Mouse (Mus musculus) hindbrain, embryonic 12.5 days (tissue): ENCODE results near the gene Nrsn1. TPM values are rescaled to one million over a fixed set of nuclear protein-coding genes. Genes with fewer than 3 reads are reported as not detected.

Experiments
- ATAC-seq: fragments of 200-750 bp; cut with Nextera tagmentation; 2 replicates; pipeline ENCODE4 v1.8.0; 2017; ENCODE audit warnings: moderate TSS enrichment; ENCODE audit not compliant: low FRiP score
- H3K27ac ChIP-seq: fragments of 300-500 bp; sonication (generic); 2 replicates; pipeline ENCODE4 v1.5.1; 2016; ENCODE audit warnings: mild to moderate bottlenecking
- H3K27me3 ChIP-seq: fragments of 300-500 bp; sonication (generic); 2 replicates; pipeline ENCODE4 v1.6.1; 2016; ENCODE audit warnings: mild to moderate bottlenecking
- H3K36me3 ChIP-seq: fragments of 300-500 bp; sonication (generic); 2 replicates; pipeline ENCODE4 v1.6.1; 2016; ENCODE audit warnings: mild to moderate bottlenecking
- H3K4me1 ChIP-seq: fragments of 300-500 bp; sonication (generic); 2 replicates; pipeline ENCODE4 v1.6.1; 2016
- H3K4me2 ChIP-seq: fragments of 300-500 bp; sonication (generic); replicated peaks from 2 replicates; pipeline ENCODE4 v1.6.1; 2016; ENCODE audit warnings: mild to moderate bottlenecking
- H3K4me3 ChIP-seq: fragments of 300-500 bp; sonication (generic); 2 replicates; pipeline ENCODE4 v1.5.1; 2016; ENCODE audit warnings: mild to moderate bottlenecking
- H3K9ac ChIP-seq: fragments of 300-500 bp; sonication (generic); 2 replicates; pipeline ENCODE4 v1.6.1; 2016; ENCODE audit warnings: mild to moderate bottlenecking, moderate library complexity
- H3K9me3 ChIP-seq: fragments of 300-500 bp; sonication (generic); replicated peaks from 2 replicates; pipeline ENCODE4 v1.6.1; 2016; ENCODE audit warnings: mild to moderate bottlenecking
- WGBS: fragments of 180-500 bp; shearing (Covaris S2); methylation state at CpG from one replicate; pipeline ENCODE4 v1.1.7; 2016; 5-methylcytosine and 5-hydroxymethylcytosine counted together
- polyA plus RNA-seq: library from polyadenylated mRNA; unstranded; fragments of >200 nt; fragmentation: Nextera tagmentation; extraction: Ambion mirVana; gene quantifications from 2 replicates; pipeline ENCODE4 v1.2.1, GENCODE M21; 2016

Nrsn1 gene
- polyA plus RNA-seq, 1 experiment from 2014 or later, result 18.7 TPM

DNA sequence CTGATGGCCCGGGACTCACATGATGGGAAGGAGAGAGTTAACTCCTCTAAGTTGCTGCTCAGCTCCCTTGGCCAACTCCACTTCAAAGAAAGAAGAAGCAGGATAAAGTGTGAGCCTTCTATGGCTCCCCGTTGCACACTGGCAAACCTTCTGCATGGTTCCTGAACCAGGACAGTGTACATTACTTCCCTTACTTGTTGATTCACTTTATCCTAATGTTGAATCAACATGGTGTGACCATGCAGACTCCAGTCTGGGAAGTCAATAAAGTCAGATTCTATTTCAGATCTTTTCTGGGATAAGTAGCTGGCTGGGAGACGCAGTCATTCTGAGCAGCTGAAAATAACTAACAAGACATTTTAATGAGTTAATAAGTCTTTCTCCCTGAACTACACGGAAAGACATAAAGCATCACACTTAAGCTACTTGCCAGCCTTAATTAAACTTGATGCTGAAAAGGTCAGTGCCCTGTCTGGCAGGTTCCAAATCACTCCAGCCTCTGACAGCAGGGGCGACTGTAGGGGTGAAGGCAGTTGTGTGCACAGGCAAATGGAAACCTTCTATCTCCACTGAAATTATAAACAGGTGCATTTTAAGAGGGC lies 50.0 kb downstream of the Nrsn1 start:
- Histone ChIP-seq H3K9me3 (no peaks in the 10 kb centered on the region), H3K4me2 (no peak overlapping the region), H3K4me1 (no peaks in the 10 kb centered on the region), H3K27ac (no peak overlapping the region), H3K27me3 (no peaks in the 10 kb centered on the region), H3K9ac (no peak overlapping the region), H3K36me3 (no peaks in the 10 kb centered on the region), H3K4me3 (no peak overlapping the region)
- WGBS, result 73% methylated on average over 5 of the region's 5 CpGs
- no peak for ATAC-seq

DNA sequence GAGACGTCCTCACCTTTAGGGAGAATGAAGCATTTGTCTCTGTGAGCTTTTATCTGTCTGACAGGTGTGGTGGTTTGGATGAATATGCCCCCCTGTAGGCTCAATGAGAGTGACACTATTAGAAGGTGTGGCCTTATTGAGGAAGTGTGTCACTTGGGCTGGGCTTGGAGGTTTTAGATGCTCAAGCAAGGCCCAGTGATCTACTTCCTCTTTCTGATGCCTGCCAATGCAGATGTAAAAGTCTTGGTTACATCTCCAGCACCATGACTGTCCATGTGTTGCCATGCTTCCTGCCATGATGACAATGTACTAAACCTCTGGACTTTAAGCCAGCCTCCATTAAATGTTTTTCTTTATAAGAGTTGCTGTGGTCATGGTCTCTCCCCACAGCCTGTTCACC lies 51.9 kb downstream of the Nrsn1 start:
- 88% methylated on average over 1 of the region's 1 CpGs for WGBS
- ATAC-seq, result no peak
- Histone ChIP-seq H3K27ac (no peak overlapping the region), H3K4me1 (no peaks in the 10 kb centered on the region), H3K9ac (no peak overlapping the region), H3K9me3 (no peaks in the 10 kb centered on the region), H3K4me3 (no peak overlapping the region), H3K4me2 (no peak overlapping the region), H3K27me3 (no peaks in the 10 kb centered on the region), H3K36me3 (no peaks in the 10 kb centered on the region)

DNA sequence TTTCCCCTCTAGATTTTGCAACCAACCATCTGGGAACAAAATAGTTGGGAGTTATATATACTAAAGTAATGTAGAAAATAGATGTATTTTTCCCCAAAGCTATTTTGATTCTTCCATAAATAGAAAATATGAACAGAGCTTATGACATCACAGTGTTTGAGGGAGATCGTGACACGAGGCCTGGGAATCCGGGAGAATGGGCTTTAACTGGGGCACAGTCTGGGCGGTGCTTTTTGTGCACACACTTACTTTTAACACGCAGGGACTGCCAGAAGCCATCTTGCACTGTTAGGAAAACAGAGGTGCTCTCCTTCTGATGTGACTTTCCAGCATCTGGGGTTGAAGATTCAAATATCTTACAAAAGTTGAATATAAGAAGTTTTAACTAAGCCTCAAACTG lies 63.4 kb downstream of the Nrsn1 start:
- no peaks in the 10 kb centered on the region for H3K9me3 ChIP-seq
- no peak for ATAC-seq

More for the DNA sequence above, 63.4 kb downstream of the Nrsn1 start:
- no peaks in the 10 kb centered on the region for H3K36me3 ChIP-seq
- no peaks in the 10 kb centered on the region for H3K4me1 ChIP-seq
- no peak overlapping the region for H3K4me3 ChIP-seq
- 93% methylated on average over 5 of the region's 5 CpGs for WGBS
- no peak overlapping the region for H3K27ac ChIP-seq
- H3K9ac ChIP-seq, result no peak overlapping the region
- H3K4me2 ChIP-seq, result no peak overlapping the region
- H3K27me3 ChIP-seq, result no peaks in the 10 kb centered on the region

Other genes starting within 250 kb of the Nrsn1 start
- gene Dcdc2a, start 214.5 kb downstream of the Nrsn1 start, polyA plus RNA-seq, result 2.1 and 3.6 TPM in 2 replicates